In genomic region chr14:55584702-55585565, GRCm38 (mm10) we compare ENCODE assay signal across 8 mouse cellular contexts. TPM values are rescaled to one million over a fixed set of nuclear protein-coding genes. Genes with fewer than 3 reads are reported as not detected.
DNase-seq lines count a peak whose midpoint lies in the region; ATAC-seq and TF ChIP-seq lines count a peak whose summit lies in the region.

Gene Emc9, minus strand, starts transcription at chr14:55585302.

- peaks cover under 1% of the 10 kb centered on the region for H3K4me1 ChIP-seq in ES-Bruce4 (ENCODE audit: control insufficient read depth, insufficient read depth, low read length)
- peaks cover 4% of the 10 kb centered on the region; the same call in 1 of the 2 replicates for H3K4me1 ChIP-seq in forebrain, embryonic 11.5 days (replicated peaks; ENCODE audit: control insufficient read depth, insufficient read depth, low read length)
- H3K4me1 ChIP-seq in heart, postnatal 0 days (ENCODE audit: control insufficient read depth, insufficient read depth) = peaks cover 11% of the 10 kb centered on the region; the same call in 1 of the 2 replicates
- peaks cover 43% of the 10 kb centered on the region for H3K4me1 ChIP-seq in liver, embryonic 16.5 days (ENCODE audit: control insufficient read depth, low read depth, low read length)
- peaks cover 8% of the 10 kb centered on the region; the same call in 1 of the 2 replicates for H3K4me1 ChIP-seq in neural tube, embryonic 12.5 days

- peak within 1 kb of the TSS; percentile 65 for H3K27ac ChIP-seq in ES-Bruce4 (ENCODE audit: insufficient read depth, low read length)
- H3K27ac ChIP-seq in forebrain, embryonic 11.5 days (ENCODE audit: low read depth, low read length) = no peak within 1 kb of the TSS
- peak within 1 kb of the TSS; percentile 81 for H3K27ac ChIP-seq in heart, postnatal 0 days (ENCODE audit: low read depth)
- H3K27ac ChIP-seq in liver, embryonic 16.5 days (ENCODE audit: low read length) = peak within 1 kb of the TSS; percentile 98
- H3K27ac ChIP-seq in neural tube, embryonic 12.5 days = no peak within 1 kb of the TSS

- 2% methylated on average over 43 of the region's 43 CpGs for WGBS in forebrain, embryonic 11.5 days
- WGBS in heart, postnatal 0 days = 2% methylated on average over 43 of the region's 43 CpGs
- 2% methylated on average over 43 of the region's 43 CpGs for WGBS in liver, embryonic 16.5 days (ENCODE audit: insufficient replicate concordance)
- WGBS in neural tube, embryonic 12.5 days = 2% methylated on average over 43 of the region's 43 CpGs

- no peaks in the 10 kb centered on the region for H3K9me3 ChIP-seq in ES-Bruce4 (replicated peaks; ENCODE audit: control insufficient read depth, insufficient read depth, low read length, poor library complexity, severe bottlenecking)
- no peaks in the 10 kb centered on the region for H3K9me3 ChIP-seq in forebrain, embryonic 11.5 days (ENCODE audit: control insufficient read depth, low read length)
- no peaks in the 10 kb centered on the region for H3K9me3 ChIP-seq in heart, postnatal 0 days (replicated peaks; ENCODE audit: control insufficient read depth, low read length)
- no peaks in the 10 kb centered on the region for H3K9me3 ChIP-seq in liver, embryonic 16.5 days (replicated peaks; ENCODE audit: control insufficient read depth, low read length)
- H3K9me3 ChIP-seq in neural tube, embryonic 12.5 days = no peaks in the 10 kb centered on the region

- ATAC-seq in forebrain, embryonic 11.5 days (replicated peaks; ENCODE audit: low FRiP score) = peak; percentile 63; the same call in 1 of the 2 replicates
- ATAC-seq in heart, postnatal 0 days (ENCODE audit: insufficient read depth, low read depth) = peak; percentile 91
- peak; percentile 96 for ATAC-seq in liver, embryonic 16.5 days (ENCODE audit: low read depth)
- peak; percentile 56 for ATAC-seq in neural tube, embryonic 12.5 days (ENCODE audit: low FRiP score, low read depth)

- H3K36me3 ChIP-seq in ES-Bruce4 (ENCODE audit: control insufficient read depth, insufficient read depth, low read length, poor library complexity, severe bottlenecking) = peaks cover 9% of the 10 kb centered on the region
- no peaks in the 10 kb centered on the region; the same call in 1 of the 2 replicates for H3K36me3 ChIP-seq in forebrain, embryonic 11.5 days (ENCODE audit: control insufficient read depth, insufficient read depth, low read length)
- H3K36me3 ChIP-seq in heart, postnatal 0 days (replicated peaks; ENCODE audit: control insufficient read depth, insufficient read depth, low read length) = peaks cover 35% of the 10 kb centered on the region
- H3K36me3 ChIP-seq in liver, embryonic 16.5 days (ENCODE audit: control insufficient read depth, insufficient read depth) = peaks cover 3% of the 10 kb centered on the region; the same call in 1 of the 2 replicates
- peaks cover 36% of the 10 kb centered on the region for H3K36me3 ChIP-seq in neural tube, embryonic 12.5 days

- peak within 1 kb of the TSS; percentile 75 for H3K4me2 ChIP-seq in forebrain, embryonic 11.5 days (ENCODE audit: low read depth, low read length, severe bottlenecking)
- peak within 1 kb of the TSS; percentile 96 for H3K4me2 ChIP-seq in heart, postnatal 0 days (ENCODE audit: low read depth, low read length)
- H3K4me2 ChIP-seq in liver, embryonic 16.5 days (ENCODE audit: low read depth, low read length) = peak within 1 kb of the TSS; percentile 94
- H3K4me2 ChIP-seq in neural tube, embryonic 12.5 days (replicated peaks) = peak within 1 kb of the TSS; percentile 79

- no peak for TF ChIP-seq CTCF in ES-Bruce4 (IDR thresholded peaks at IDR 0.05; ENCODE audit: low read depth, low read length)
- TF ChIP-seq CTCF in heart, postnatal 0 days (IDR thresholded peaks at IDR 0.05; ENCODE audit: low read depth) = no peak

- TF ChIP-seq POLR2A in ES-Bruce4 (IDR thresholded peaks at IDR 0.05; ENCODE audit: insufficient read depth, low read length) = peak; percentile 27

- TF ChIP-seq EP300 in ES-Bruce4 (IDR thresholded peaks at IDR 0.05; ENCODE audit: insufficient read depth, low read depth, low read length) = no peak
- no peak for TF ChIP-seq EP300 in heart, postnatal 0 days (IDR thresholded peaks at IDR 0.05; ENCODE audit: low read depth)

- peak; percentile 87 for DNase-seq in c-Kit-positive CD71-positive TER-119-negative erythroid progenitor cells, embryonic 14.5 days (ENCODE audit: low read depth)
- peak; percentile 62 for DNase-seq in forebrain, embryonic 11.5 days (ENCODE audit: low spot score)
- peak; percentile 76 for DNase-seq in heart, postnatal 0 days (ENCODE audit: low spot score)
- peak; percentile 88 to 89 for DNase-seq in kidney, postnatal 36 days
- peak; percentile 65 for DNase-seq in telencephalon, adult 2 months (ENCODE audit: low read depth, low spot score)

- H3K4me3 ChIP-seq in ES-Bruce4 (ENCODE audit: low read depth, low read length) = peak within 1 kb of the TSS; percentile 65
- H3K4me3 ChIP-seq in forebrain, embryonic 11.5 days (ENCODE audit: low read depth, low read length) = peak within 1 kb of the TSS; percentile 35
- peak within 1 kb of the TSS; percentile 77 for H3K4me3 ChIP-seq in heart, postnatal 0 days (ENCODE audit: low read depth, low read length)
- peak within 1 kb of the TSS; percentile 82 for H3K4me3 ChIP-seq in liver, embryonic 16.5 days (ENCODE audit: low read depth, low read length)
- peak within 1 kb of the TSS; percentile 43 for H3K4me3 ChIP-seq in neural tube, embryonic 12.5 days

- no peaks in the 10 kb centered on the region for H3K27me3 ChIP-seq in ES-Bruce4 (ENCODE audit: control insufficient read depth, insufficient read depth, low read length, poor library complexity, severe bottlenecking)
- no peaks in the 10 kb centered on the region; the same call in 1 of the 2 replicates for H3K27me3 ChIP-seq in forebrain, embryonic 11.5 days (ENCODE audit: control insufficient read depth, insufficient read depth, low read length)
- no peaks in the 10 kb centered on the region for H3K27me3 ChIP-seq in heart, postnatal 0 days (ENCODE audit: control insufficient read depth, insufficient read depth, low read length)
- no peaks in the 10 kb centered on the region for H3K27me3 ChIP-seq in liver, embryonic 16.5 days (ENCODE audit: control insufficient read depth, insufficient read depth, low read depth, low read length)
- H3K27me3 ChIP-seq in neural tube, embryonic 12.5 days (replicated peaks) = no peaks in the 10 kb centered on the region

- H3K9ac ChIP-seq in ES-Bruce4 (ENCODE audit: low read depth, poor library complexity, severe bottlenecking) = peak within 1 kb of the TSS; percentile 29
- H3K9ac ChIP-seq in forebrain, embryonic 11.5 days (ENCODE audit: low read length) = peak within 1 kb of the TSS; percentile 60
- peak within 1 kb of the TSS; percentile 67 for H3K9ac ChIP-seq in heart, postnatal 0 days (replicated peaks; ENCODE audit: low read depth, low read length)
- H3K9ac ChIP-seq in liver, embryonic 16.5 days (ENCODE audit: low read depth, low read length) = peak within 1 kb of the TSS; percentile 82
- H3K9ac ChIP-seq in neural tube, embryonic 12.5 days = peak within 1 kb of the TSS; percentile 57

RNA-seq across cellular contexts. Expression of gene Emc9, which starts in this region (rescaled TPM):
- 5.3 and 6.1 TPM in 2 replicates for polyA plus RNA-seq in ES-Bruce4 (2011; ENCODE audit: insufficient read depth, insufficient read length, low read depth, missing spikeins)
- polyA plus RNA-seq in forebrain, embryonic 11.5 days (2014; fragmentation: Nextera tagmentation; extraction: Ambion mirVana) = 3.4 and 4.7 TPM in 2 replicates
- 36.1 and 37.6 TPM in 2 replicates for total RNA-seq in heart, postnatal 0 days (2014; rRNA removed; ENCODE audit: low replicate concordance)
- polyA plus RNA-seq in heart, postnatal 0 days (2015; fragmentation: Nextera tagmentation; extraction: Ambion mirVana) = 52.9 and 54.1 TPM in 2 replicates
- 22.5 and 25.8 TPM in 2 replicates for polyA plus RNA-seq in liver, embryonic 16.5 days (2015; fragmentation: Nextera tagmentation; extraction: Ambion mirVana)
- 8.9 and 12.7 TPM in 2 replicates for polyA plus RNA-seq in neural tube, embryonic 12.5 days (2016; fragmentation: Nextera tagmentation; extraction: Ambion mirVana)

Comparison
In these comparisons a context has a peak if more than half of its experiments do, and no peak if none do; other contexts are left out.
1. H3K27ac ChIP-seq: peak in ES-Bruce4 (single experiment), heart, postnatal 0 days (single experiment) and liver, embryonic 16.5 days (single experiment); none in forebrain, embryonic 11.5 days (single experiment) and neural tube, embryonic 12.5 days (single experiment).
2. H3K9ac ChIP-seq: peak in every context shown above with its lines; median percentile 82 in liver, embryonic 16.5 days; 67 in heart, postnatal 0 days; 60 in forebrain, embryonic 11.5 days; 57 in neural tube, embryonic 12.5 days; 29 in ES-Bruce4.
3. Peak in every context shown above with its lines, with median percentiles within 50 percentile points of each other: H3K4me3 ChIP-seq, DNase-seq, ATAC-seq and H3K4me2 ChIP-seq.